In genomic region chr1:187823351-187823750, GRCm38 (mm10) we compare ENCODE assay signal across 28 mouse cellular contexts.
DNase-seq lines count a peak whose midpoint lies in the region; ATAC-seq lines count a peak whose summit lies in the region.
"Had no signal": no experiment of that assay in that cellular context is flagged by ENCODE, and none has a peak within 500 bp of the region (broad histone marks: within the 10 kb centered on the region; RNA-seq: fewer than 3 reads in every experiment).

No protein-coding gene starts in this region.

- intact Hi-C loops in left cerebral cortex, postnatal 14 days (cut with DNase I), result no loop called here

- no peak overlapping the region for H3K4me2 ChIP-seq in kidney, embryonic 14.5 days (replicated peaks; ENCODE audit: low read depth, low read length)
- H3K4me2 ChIP-seq in hindbrain, embryonic 13.5 days, result no peak overlapping the region
- H3K4me2 ChIP-seq: forebrain, embryonic 13.5 days; limb, embryonic 15.5 days; midbrain, embryonic 15.5 days; neural tube, embryonic 15.5 days; stomach, embryonic 15.5 days had no signal

- 68% methylated on average over 5 of the region's 5 CpGs for WGBS in kidney, embryonic 14.5 days
- 57% methylated on average over 5 of the region's 5 CpGs for WGBS in hindbrain, embryonic 13.5 days

- no peak overlapping the region for H3K9ac ChIP-seq in kidney, embryonic 14.5 days (ENCODE audit: low read depth, low read length)
- no peak overlapping the region for H3K9ac ChIP-seq in hindbrain, embryonic 13.5 days
- H3K9ac ChIP-seq: forebrain, embryonic 13.5 days; limb, embryonic 15.5 days; liver, embryonic 14.5 days; midbrain, embryonic 15.5 days; neural tube, embryonic 15.5 days; stomach, embryonic 15.5 days had no signal

- H3K4me3 ChIP-seq in kidney, embryonic 14.5 days (ENCODE audit: low read length), result no peak overlapping the region
- H3K4me3 ChIP-seq in hindbrain, embryonic 13.5 days, result no peak overlapping the region
- H3K4me3 ChIP-seq: forebrain, embryonic 13.5 days; hindbrain, embryonic 10.5 days; limb, embryonic 10.5 days; limb, embryonic 15.5 days; midbrain, embryonic 15.5 days; neural tube, embryonic 15.5 days; stomach, embryonic 15.5 days had no signal

- no peak overlapping the region for H3K27ac ChIP-seq in kidney, embryonic 14.5 days (ENCODE audit: low read depth, low read length)
- no peak overlapping the region for H3K27ac ChIP-seq in hindbrain, embryonic 13.5 days
- H3K27ac ChIP-seq: forebrain, embryonic 13.5 days; hindbrain, embryonic 10.5 days; hindbrain, postnatal 0 days; limb, embryonic 10.5 days; limb, embryonic 15.5 days; liver, embryonic 14.5 days; midbrain, embryonic 15.5 days; neural tube, embryonic 15.5 days; stomach, embryonic 15.5 days had no signal

- H3K9me3 ChIP-seq in kidney, embryonic 14.5 days (ENCODE audit: control insufficient read depth, low read length), result no peaks in the 10 kb centered on the region
- H3K9me3 ChIP-seq in hindbrain, embryonic 13.5 days, result no peaks in the 10 kb centered on the region
- H3K9me3 ChIP-seq: forebrain, embryonic 13.5 days; hindbrain, embryonic 10.5 days; limb, embryonic 10.5 days; limb, embryonic 15.5 days; midbrain, embryonic 15.5 days; neural tube, embryonic 15.5 days; stomach, embryonic 15.5 days had no signal

- ATAC-seq in kidney, embryonic 14.5 days (ENCODE audit: low FRiP score, low TSS enrichment), result peak; percentile 79; the same call in 1 of the 2 replicates
- no peak for ATAC-seq in hindbrain, embryonic 13.5 days (ENCODE audit: low FRiP score)
- ATAC-seq: forebrain, embryonic 13.5 days; hindbrain, postnatal 0 days; midbrain, embryonic 15.5 days had no signal

- H3K4me1 ChIP-seq in kidney, embryonic 14.5 days (ENCODE audit: control insufficient read depth, insufficient read depth, low read length), result peaks cover 6% of the 10 kb centered on the region; the same call in 1 of the 2 replicates
- H3K4me1 ChIP-seq in hindbrain, embryonic 13.5 days (replicated peaks), result peaks cover 11% of the 10 kb centered on the region
- H3K4me1 ChIP-seq: limb, embryonic 15.5 days; midbrain, embryonic 15.5 days; stomach, embryonic 15.5 days had no signal

- DNase-seq in ES-CJ7 (ENCODE audit: low read depth, low spot score), result peak; percentile 25
- DNase-seq in kidney, adult 11 months, result peak; percentile 89
- peak; percentile 83 for DNase-seq in kidney, postnatal 14 days
- no peak for DNase-seq in adrenal gland, adult 2 months
- DNase-seq in left cerebral cortex, postnatal 14 days (ENCODE audit: low spot score in 2 of 2), result no peak
- DNase-seq in left cerebral cortex, adult 11 months (ENCODE audit: low spot score), result no peak
- DNase-seq: adrenal gland, postnatal 25 days; cerebellum, adult 18-20 months; gastrocnemius, postnatal 10 days; heart, postnatal 14 days; layer of hippocampus, adult 9-11 months; lung, adult 2 months; lung, postnatal 10 days; retina, postnatal 1 day; right cerebral cortex, postnatal 14 days; thymus, adult 18-20 months; thymus, postnatal 25 days had no signal

- H3K36me3 ChIP-seq in kidney, embryonic 14.5 days (ENCODE audit: control insufficient read depth, insufficient read depth, low read length), result no peaks in the 10 kb centered on the region
- H3K36me3 ChIP-seq in hindbrain, embryonic 13.5 days, result no peaks in the 10 kb centered on the region
- H3K36me3 ChIP-seq: hindbrain, embryonic 10.5 days; limb, embryonic 10.5 days; limb, embryonic 15.5 days; midbrain, embryonic 15.5 days; neural tube, embryonic 15.5 days; stomach, embryonic 15.5 days had no signal

- H3K27me3 ChIP-seq in kidney, embryonic 14.5 days (ENCODE audit: control insufficient read depth, insufficient read depth, low read length), result no peaks in the 10 kb centered on the region; the same call in 1 of the 2 replicates
- no peaks in the 10 kb centered on the region for H3K27me3 ChIP-seq in hindbrain, embryonic 13.5 days
- H3K27me3 ChIP-seq: limb, embryonic 15.5 days; midbrain, embryonic 15.5 days; stomach, embryonic 15.5 days had no signal

Comparison
In these comparisons a context has a peak if more than half of its experiments do, and no peak if none do; other contexts are left out.
1. DNase-seq: peak in ES-CJ7 (single experiment), kidney, adult 11 months (single experiment) and kidney, postnatal 14 days (single experiment); none in adrenal gland, adult 2 months (single experiment), left cerebral cortex, postnatal 14 days (0 of 2) and left cerebral cortex, adult 11 months (single experiment).